Mouse (Mus musculus) heart, adult 2 months (tissue): ENCODE measurements around the gene Gm14327. TPM values are rescaled to one million over a fixed set of nuclear protein-coding genes. Genes with fewer than 3 reads are reported as not detected.
"Not testable (repeated sequence)": the region's sequence is repeated elsewhere in the genome, so short reads cannot be mapped to it uniquely, and the experiment has no call there.

Experiments
- DNase-seq, 2 experiments: peaks; one replicate each; pipeline ENCODE4 v3.0.0; 2021
- H3K27ac ChIP-seq: fragments of 200-600 bp; 2 replicates; pipeline ENCODE4 v1.8.1; 2022
- H3K27me3 ChIP-seq: fragments of 200-500 bp; 2 replicates; pipeline ENCODE4 v1.6.1; 2012; ENCODE audit warnings: mild to moderate bottlenecking, low read length, inconsistent platforms, mixed read lengths; ENCODE audit not compliant: control insufficient read depth, insufficient read depth
- H3K36me3 ChIP-seq: fragments of 200-500 bp; 2 replicates; pipeline ENCODE4 v1.6.1; 2012; ENCODE audit warnings: low read length, inconsistent platforms; ENCODE audit not compliant: control insufficient read depth, insufficient read depth
- H3K4me1 ChIP-seq: fragments of 200-500 bp; 2 replicates; pipeline ENCODE4 v1.6.1; 2011; ENCODE audit warnings: low read length; ENCODE audit not compliant: control insufficient read depth, insufficient read depth
- H3K4me3 ChIP-seq: fragments of 200-600 bp; 2 replicates; pipeline ENCODE4 v1.8.1; 2022
- H3K79me2 ChIP-seq: fragments of 200-500 bp; replicated peaks from 2 replicates; pipeline ENCODE4 v1.6.1; 2012; ENCODE audit warnings: mild to moderate bottlenecking, inconsistent platforms, low read length, moderate library complexity, mixed read lengths; ENCODE audit not compliant: control insufficient read depth, insufficient read depth
- H3K9ac ChIP-seq: fragments of 200-500 bp; 2 replicates; pipeline ENCODE4 v1.6.1; 2012; ENCODE audit warnings: low read depth, mild to moderate bottlenecking, control low read depth, inconsistent platforms, low read length, mixed read lengths
- WGBS: fragments of 180-500 bp; shearing (Covaris S2); methylation state at CpG from one replicate; pipeline ENCODE4 v1.1.7; 2018; 5-methylcytosine and 5-hydroxymethylcytosine counted together
- intact Hi-C: fragments of 180-260 bp; cut with DNase I; formaldehyde crosslinking; loops from one replicate; pipeline ENCODE4 v1.15.1; 2025
- long read RNA-seq: library from polyadenylated mRNA; stranded (forward); transcript quantifications from one replicate; pipeline ENCODE4 v2.0.0, GENCODE M21; 2021
- polyA plus RNA-seq: library from polyadenylated mRNA; depleted of rRNA; stranded (reverse); fragments of >200 nt; gene quantifications from 2 replicates; pipeline ENCODE4 v1.2.3, GENCODE M21; 2012; rRNA removed
- total RNA-seq, 2 experiments: library from RNA; stranded (reverse); gene quantifications; 2 replicates each; pipeline ENCODE4 v1.2.3; 2021

Gm14327 gene
- total RNA-seq (10 to 100 TPM; 54.1 to 66.7 TPM), polyA plus RNA-seq (3.5 and 9.3 TPM in 2 replicates)
- long read RNA-seq, transcript Gm14327-202 (3 exons, 1,451 nt), result major isoform, 9 of 20 reads
- long read RNA-seq, partial matches to known transcripts, result 0 of 20 reads
- long read RNA-seq, other reads (novel, unspliced or antisense), result 11 of 20 reads

GRCm38 (mm10) chr2:177897046-177897578 lies at the start of gene Gm14327:
Gene Gm14327 (plus strand): TSS chr2:177897096.
- H3K27ac ChIP-seq, H3K27me3 ChIP-seq, intact Hi-C loops, H3K4me1 ChIP-seq, H3K79me2 ChIP-seq, H3K4me3 ChIP-seq, H3K36me3 ChIP-seq: not testable (repeated sequence)
- peak; percentile 11 to 19 for DNase-seq
- H3K9ac ChIP-seq, result peak within 1 kb of the TSS; percentile 69
- WGBS, result 37% methylated on average over 12 of the region's 13 CpGs

GRCm38 (mm10) chr2:177862254-177862653 lies 34.6 kb upstream of the Gm14327 start:
- H3K4me3 ChIP-seq, DNase-seq, intact Hi-C loops, H3K36me3 ChIP-seq, H3K9ac ChIP-seq, H3K27me3 ChIP-seq, H3K79me2 ChIP-seq, H3K4me1 ChIP-seq, H3K27ac ChIP-seq: not testable (repeated sequence)
- 70% methylated on average over 2 of the region's 2 CpGs for WGBS

GRCm38 (mm10) chr2:177887743-177888142 lies 9.2 kb upstream of the Gm14327 start:
- H3K36me3 ChIP-seq, H3K4me1 ChIP-seq, H3K27ac ChIP-seq, H3K9ac ChIP-seq, DNase-seq, H3K27me3 ChIP-seq, H3K79me2 ChIP-seq, intact Hi-C loops, H3K4me3 ChIP-seq: not testable (repeated sequence)
- 88% methylated on average over 12 of the region's 14 CpGs for WGBS

- DNase-seq, result peak in 1 of 2 experiments; percentile 17
- H3K4me1 ChIP-seq, H3K27me3 ChIP-seq, H3K9ac ChIP-seq, H3K4me3 ChIP-seq, H3K79me2 ChIP-seq, H3K27ac ChIP-seq, intact Hi-C loops, H3K36me3 ChIP-seq: not testable (repeated sequence)
- WGBS, result 56% methylated on average over 2 of the region's 3 CpGs
Observed at GRCm38 (mm10) chr2:177898171-177898570, 1.3 kb downstream of the Gm14327 start.

- WGBS, result 30% methylated on average over 4 of the region's 12 CpGs
- intact Hi-C loops, H3K4me3 ChIP-seq, H3K36me3 ChIP-seq, H3K79me2 ChIP-seq, H3K27me3 ChIP-seq, H3K4me1 ChIP-seq, H3K27ac ChIP-seq, H3K9ac ChIP-seq: not testable (repeated sequence)
- peak in 1 of 2 experiments; percentile 15 for DNase-seq
Observed at GRCm38 (mm10) chr2:177903276-177903675, 6.4 kb downstream of the Gm14327 start.

GRCm38 (mm10) chr2:177925563-177926103 lies 28.7 kb downstream of the Gm14327 start, which contains the start of gene Zfp972:
Gene Zfp972 (minus strand): TSS chr2:177925613.
- H3K27ac ChIP-seq, H3K4me1 ChIP-seq, H3K9ac ChIP-seq, H3K27me3 ChIP-seq, intact Hi-C loops, H3K4me3 ChIP-seq, H3K79me2 ChIP-seq, H3K36me3 ChIP-seq, DNase-seq: not testable (repeated sequence)
- 60% methylated on average over 4 of the region's 5 CpGs for WGBS

Other genes starting within 250 kb of the Gm14327 start
- 10 to 100 TPM; 16.2 to 16.3 TPM for gene Gm14322, start 137.8 kb upstream of the Gm14327 start, total RNA-seq
- 1.5 TPM in 2 replicates for gene Gm14322, start 137.8 kb upstream of the Gm14327 start, polyA plus RNA-seq
- gene Gm14325, start 56.8 kb upstream of the Gm14327 start, total RNA-seq, result 10 to 100 TPM; 81.2 to 88.7 TPM
- 10.7 and 22.5 TPM in 2 replicates for gene Gm14325, start 56.8 kb upstream of the Gm14327 start, polyA plus RNA-seq
- 1 to 10 TPM in 1 of 2 experiments, under 1 TPM in 1; 0.89 to 1.1 TPM for gene Zfp972, start 28.5 kb downstream of the Gm14327 start, total RNA-seq
- not detected in 2 replicates for gene Zfp972, start 28.5 kb downstream of the Gm14327 start, polyA plus RNA-seq
- 10 to 100 TPM; 42.4 to 43.5 TPM for gene Gm14326, start 60.2 kb downstream of the Gm14327 start, total RNA-seq
- 7.0 and 9.4 TPM in 2 replicates for gene Gm14326, start 60.2 kb downstream of the Gm14327 start, polyA plus RNA-seq
- 100 to 1,000 TPM in 1 of 2 experiments, 10 to 100 TPM in 1; 99.5 to 124 TPM for gene Zfp971, start 126.2 kb downstream of the Gm14327 start, total RNA-seq
- 3.1 and 9.1 TPM in 2 replicates for gene Zfp971, start 126.2 kb downstream of the Gm14327 start, polyA plus RNA-seq
- gene Zfp931, start 181.4 kb downstream of the Gm14327 start, total RNA-seq, result 10 to 100 TPM; 11.7 to 14.9 TPM
- gene Zfp931, start 181.4 kb downstream of the Gm14327 start, polyA plus RNA-seq, result 2.6 and 5.0 TPM in 2 replicates
- gene Phactr3, start 221.9 kb downstream of the Gm14327 start, total RNA-seq, result 1 to 10 TPM in 1 of 2 experiments, under 1 TPM in 1; 0.64 to 1.3 TPM
- 0.39 and 1.4 TPM in 2 replicates for gene Phactr3, start 221.9 kb downstream of the Gm14327 start, polyA plus RNA-seq